Mouse (Mus musculus) olfactory bulb, adult 2 months (tissue): ENCODE data around the gene Birc2. TPM values are rescaled to one million over a fixed set of nuclear protein-coding genes. Genes with fewer than 3 reads are reported as not detected.
A peak's percentile ranks its signal among the peaks of the same experiment; 100 is the strongest.

Experiments
- H3K27ac ChIP-seq: fragments of 200-500 bp; 2 replicates; pipeline ENCODE4 v1.5.1; 2012; ENCODE audit warnings: low read depth, low read length; ENCODE audit not compliant: insufficient read depth
- H3K4me1 ChIP-seq: fragments of 200-500 bp; 2 replicates; pipeline ENCODE4 v1.6.1; 2012; ENCODE audit warnings: low read length; ENCODE audit not compliant: control insufficient read depth, insufficient read depth
- H3K4me3 ChIP-seq: fragments of 200-500 bp; 2 replicates; pipeline ENCODE4 v1.5.1; 2012; ENCODE audit warnings: mild to moderate bottlenecking, low read depth, low read length, moderate library complexity; ENCODE audit not compliant: insufficient read depth
- CTCF ChIP-seq: fragments of 200-500 bp; IDR thresholded peaks from 2 replicates; pipeline ENCODE4 v1.5.1; 2012; ENCODE audit warnings: low read depth, mild to moderate bottlenecking, low read length, moderate library complexity; ENCODE audit not compliant: insufficient read depth
- POLR2A ChIP-seq: fragments of 200-500 bp; IDR thresholded peaks from 2 replicates; pipeline ENCODE4 v1.6.1; 2012; ENCODE audit warnings: mild to moderate bottlenecking, low read depth, low read length, moderate library complexity; ENCODE audit not compliant: insufficient read depth
- WGBS: fragments of 180-500 bp; shearing (Covaris S2); methylation state at CpG from one replicate; pipeline ENCODE4 v1.1.7; 2018; 5-methylcytosine and 5-hydroxymethylcytosine counted together
- polyA plus RNA-seq: library from polyadenylated mRNA; stranded (reverse); fragments of >200 nt; gene quantifications from 2 replicates; pipeline ENCODE4 v1.2.4, GENCODE M21; 2012; ENCODE audit warnings: low replicate concordance; ENCODE audit not compliant: missing spikeins, insufficient read depth, insufficient read length

Gene Birc2
- polyA plus RNA-seq, result not detected in 2 replicates

DNA sequence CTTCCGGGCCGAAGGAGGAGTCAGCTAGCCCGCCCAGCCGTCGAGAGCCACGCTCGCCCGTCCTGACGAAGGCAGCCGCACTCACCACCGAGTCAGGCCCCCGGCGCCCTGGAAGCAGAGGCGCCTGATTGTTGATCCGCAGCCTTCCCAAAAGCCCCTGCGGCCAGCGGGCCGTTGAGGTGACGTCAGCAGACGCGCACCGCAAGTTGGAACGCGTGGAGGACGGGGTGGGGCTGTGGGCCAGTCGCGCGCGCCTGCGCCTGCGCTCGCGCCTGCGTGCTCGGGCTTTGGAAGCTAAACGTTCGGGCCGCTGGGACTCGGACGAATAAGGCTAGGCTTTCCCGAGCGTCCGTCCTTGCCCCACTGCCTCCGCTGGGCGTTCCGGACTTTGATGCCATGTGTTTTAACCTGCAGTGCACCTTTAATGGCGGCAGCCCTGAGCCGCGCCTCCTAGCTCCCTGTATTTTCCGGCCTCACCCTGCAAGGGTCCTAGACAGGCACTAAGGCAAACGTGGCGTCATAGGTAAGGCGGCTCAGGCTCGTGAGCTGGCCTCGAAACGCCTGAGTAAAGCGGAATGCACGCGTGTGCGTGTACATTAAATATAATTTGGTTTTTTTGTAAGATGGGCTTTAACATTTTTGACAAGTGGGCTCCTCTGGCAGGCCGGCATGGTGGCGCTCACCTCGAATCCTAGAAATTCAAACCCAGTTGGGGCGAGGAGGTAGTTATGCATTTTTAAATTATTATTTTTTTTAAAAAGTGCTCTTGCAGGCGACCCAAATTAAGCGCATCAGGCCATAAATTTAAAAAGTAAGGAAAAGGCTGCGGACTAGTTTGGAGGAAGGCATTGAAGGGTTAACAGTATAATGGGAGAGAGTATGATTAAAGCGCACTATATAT lies at the start of gene Birc2:
TSS of gene Birc2 (minus strand) at position 160 of the 901 bp plus-strand sequence.
- Histone ChIP-seq H3K27ac (peak within 1 kb of the TSS; percentile 92), H3K4me3 (peak within 1 kb of the TSS; percentile 65), H3K4me1 (no peaks in the 10 kb centered on the region)
- under 1% methylated on average over 68 of the region's 68 CpGs for WGBS
- TF ChIP-seq CTCF (no peak), POLR2A (peak; percentile 97)

DNA sequence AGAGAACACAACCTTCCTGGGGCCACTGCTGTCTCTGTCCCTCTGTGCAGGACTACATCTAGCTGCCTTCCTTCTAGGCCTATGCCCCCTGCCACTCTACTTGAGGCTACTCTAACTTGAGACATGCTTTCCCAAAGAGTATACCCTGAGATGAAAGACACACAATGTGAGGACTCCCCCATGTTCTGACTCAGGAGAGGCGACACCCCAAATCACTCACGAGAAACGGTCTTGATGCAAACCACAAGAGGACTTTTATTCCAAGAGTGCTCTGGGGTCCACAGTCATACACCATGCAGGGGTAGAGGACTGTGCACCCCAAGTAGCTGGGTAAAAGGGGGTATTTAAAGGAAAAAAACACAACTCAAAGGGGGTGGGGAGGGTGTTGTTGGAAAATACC lies 47.5 kb upstream of the Birc2 start:
- Histone ChIP-seq H3K4me1 (no peaks in the 10 kb centered on the region), H3K4me3 (no peak overlapping the region), H3K27ac (no peak overlapping the region)
- 97% methylated on average over 3 of the region's 3 CpGs for WGBS
- TF ChIP-seq CTCF (no peak), POLR2A (no peak)

DNA sequence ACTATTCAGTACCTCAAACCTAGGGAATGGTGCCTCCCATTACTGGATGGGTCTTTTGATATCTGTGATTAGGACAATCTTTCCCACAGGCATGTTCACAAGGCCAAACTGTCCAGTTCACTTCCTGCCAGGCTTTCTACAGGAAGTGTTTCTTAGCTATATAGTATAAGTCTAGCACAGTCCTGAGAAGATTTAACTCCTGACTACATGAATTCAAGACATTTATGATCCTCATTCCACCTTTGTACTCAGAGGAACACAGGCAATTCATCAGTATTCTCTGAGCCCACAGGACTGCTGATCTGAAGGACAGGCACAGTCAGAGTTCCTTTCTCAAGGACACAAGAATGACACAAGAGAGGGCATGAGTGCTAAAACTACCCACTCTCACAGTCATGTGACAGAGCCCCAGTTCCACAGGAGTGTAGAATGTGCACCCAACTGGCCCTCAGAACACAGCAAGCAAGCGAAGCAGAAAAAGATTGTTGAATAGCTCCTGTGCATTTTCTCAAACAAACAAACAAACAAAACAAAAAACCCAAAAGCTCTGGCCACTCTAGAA lies 45.5 kb upstream of the Birc2 start:
- no peaks in the 10 kb centered on the region for H3K4me1 ChIP-seq
- H3K27ac ChIP-seq, result no peak overlapping the region
- no peak overlapping the region for H3K4me3 ChIP-seq
- WGBS, result 84% methylated on average over 1 of the region's 1 CpGs
- TF ChIP-seq POLR2A (no peak), CTCF (no peak)

DNA sequence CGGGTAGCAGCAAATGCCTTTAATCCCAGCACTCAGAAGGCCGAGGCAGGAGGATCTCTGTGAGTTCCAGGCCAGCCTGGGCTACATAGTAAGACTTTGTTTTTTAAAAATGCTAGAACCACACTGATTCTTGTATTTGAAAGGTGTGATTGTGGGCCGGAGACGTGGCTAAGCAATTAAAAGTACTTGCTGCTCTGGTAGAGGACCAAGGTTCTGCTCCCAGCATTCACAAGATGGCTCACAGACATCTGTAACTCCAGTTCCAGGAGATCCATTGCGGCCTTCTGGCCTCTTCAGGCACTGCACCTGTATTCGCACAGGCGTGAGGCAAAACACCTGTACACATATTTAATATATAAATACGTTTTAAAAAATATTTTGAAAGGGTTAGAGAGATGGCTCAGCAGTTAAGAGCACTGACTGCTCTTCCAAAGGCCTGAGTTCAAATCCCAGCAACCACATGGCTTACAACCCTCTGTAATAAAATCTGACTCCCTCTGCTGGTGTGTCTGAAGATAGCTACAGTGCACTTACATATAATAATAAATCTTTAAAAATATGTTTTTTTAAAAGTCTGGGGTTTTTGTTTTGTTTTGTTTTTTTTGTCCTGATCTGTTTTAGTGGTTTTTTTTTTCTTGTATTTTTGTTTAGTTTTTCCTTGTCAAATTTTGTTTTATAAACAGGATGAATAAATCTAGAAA lies 36.8 kb upstream of the Birc2 start:
- Histone ChIP-seq H3K4me3 (no peak overlapping the region), H3K4me1 (peaks cover 6% of the 10 kb centered on the region; the same call in 1 of the 2 replicates), H3K27ac (no peak overlapping the region)
- 95% methylated on average over 8 of the region's 8 CpGs for WGBS
- TF ChIP-seq POLR2A (no peak), CTCF (no peak)

DNA sequence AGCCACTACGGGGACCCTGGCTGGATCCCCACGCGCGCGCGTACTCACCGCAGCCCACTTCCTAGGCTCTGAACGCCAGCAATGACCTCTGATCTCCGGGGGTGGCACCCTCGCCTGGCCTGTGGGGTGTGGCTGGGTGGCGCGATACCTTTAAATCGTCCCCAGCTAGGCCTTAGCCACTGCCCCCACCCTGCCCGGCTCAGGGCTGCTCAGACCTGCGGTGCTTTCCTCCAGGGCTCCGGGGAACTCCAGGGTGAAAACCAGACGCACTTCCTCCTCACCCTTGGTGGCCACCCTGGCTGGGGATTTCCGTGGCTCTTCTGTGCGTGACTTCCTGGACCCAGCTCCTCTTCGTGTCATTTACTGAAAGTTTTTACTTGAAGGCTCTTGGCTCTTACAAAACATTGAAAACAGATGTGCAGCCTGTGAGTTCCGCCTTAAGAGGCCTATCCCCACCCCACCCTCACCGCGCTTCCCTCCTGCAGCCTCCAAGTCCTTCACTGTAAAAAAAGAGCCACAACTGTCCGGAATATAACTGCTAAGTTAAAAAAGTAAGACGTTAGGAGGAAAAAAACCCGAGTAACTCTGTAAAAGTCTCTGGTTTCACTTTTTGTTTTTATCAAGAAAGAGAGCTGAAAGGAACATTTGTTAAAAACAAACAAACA lies 36.0 kb upstream of the Birc2 start, which contains the start of gene Birc3:
TSS of gene Birc3 (minus strand) at position 412 of the 665 bp plus-strand sequence.
- WGBS, result 18% methylated on average over 26 of the region's 26 CpGs

DNA sequence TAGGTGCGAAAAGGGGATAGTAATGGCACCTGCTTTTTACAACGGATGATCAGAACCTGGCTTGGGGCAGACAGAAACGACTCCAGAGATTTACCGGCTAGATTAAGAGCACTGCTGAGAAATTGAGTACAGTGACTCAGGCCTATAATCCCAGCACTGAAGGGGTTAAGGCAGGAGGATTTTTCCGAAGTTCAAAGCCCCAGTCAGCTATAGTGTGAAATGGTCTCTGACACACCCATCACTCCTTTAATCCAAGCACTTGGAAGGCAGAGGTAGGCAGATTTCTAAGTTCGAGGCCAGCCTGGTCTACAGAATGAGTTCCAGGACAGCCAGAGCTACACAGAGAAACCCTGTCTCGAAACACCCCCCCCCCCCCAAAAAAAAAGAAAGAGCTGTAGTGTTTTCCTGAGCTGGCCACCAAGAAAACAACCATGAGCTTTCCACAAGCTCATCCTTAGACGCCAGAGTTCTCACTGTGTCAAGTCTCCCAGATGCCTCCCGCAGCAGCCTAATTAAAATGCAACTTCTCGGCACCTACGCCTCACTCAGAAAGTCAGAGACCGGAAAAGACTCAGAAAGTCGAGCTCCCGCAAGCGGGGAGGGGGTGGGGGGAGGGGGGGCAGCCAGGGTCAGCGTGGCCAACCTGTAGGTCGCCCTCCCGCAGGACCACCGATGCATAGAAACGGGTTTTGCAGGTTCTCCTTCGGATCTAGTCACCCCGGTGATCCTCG lies 35.3 kb upstream of the Birc2 start:
- no peak for TF ChIP-seq POLR2A
- no peak for TF ChIP-seq CTCF
- Histone ChIP-seq H3K27ac (no peak overlapping the region), H3K4me3 (peak overlapping the region; percentile 52), H3K4me1 (peaks cover 6% of the 10 kb centered on the region; the same call in 1 of the 2 replicates)
- 21% methylated on average over 23 of the region's 23 CpGs for WGBS

More for the DNA sequence above, 36.0 kb upstream of the Birc2 start, which contains the start of gene Birc3:
- Histone ChIP-seq H3K27ac (no peak within 1 kb of the TSS), H3K4me3 (peak within 1 kb of the TSS; percentile 52), H3K4me1 (peaks cover 6% of the 10 kb centered on the region; the same call in 1 of the 2 replicates)
- TF ChIP-seq POLR2A (no peak), CTCF (no peak)

DNA sequence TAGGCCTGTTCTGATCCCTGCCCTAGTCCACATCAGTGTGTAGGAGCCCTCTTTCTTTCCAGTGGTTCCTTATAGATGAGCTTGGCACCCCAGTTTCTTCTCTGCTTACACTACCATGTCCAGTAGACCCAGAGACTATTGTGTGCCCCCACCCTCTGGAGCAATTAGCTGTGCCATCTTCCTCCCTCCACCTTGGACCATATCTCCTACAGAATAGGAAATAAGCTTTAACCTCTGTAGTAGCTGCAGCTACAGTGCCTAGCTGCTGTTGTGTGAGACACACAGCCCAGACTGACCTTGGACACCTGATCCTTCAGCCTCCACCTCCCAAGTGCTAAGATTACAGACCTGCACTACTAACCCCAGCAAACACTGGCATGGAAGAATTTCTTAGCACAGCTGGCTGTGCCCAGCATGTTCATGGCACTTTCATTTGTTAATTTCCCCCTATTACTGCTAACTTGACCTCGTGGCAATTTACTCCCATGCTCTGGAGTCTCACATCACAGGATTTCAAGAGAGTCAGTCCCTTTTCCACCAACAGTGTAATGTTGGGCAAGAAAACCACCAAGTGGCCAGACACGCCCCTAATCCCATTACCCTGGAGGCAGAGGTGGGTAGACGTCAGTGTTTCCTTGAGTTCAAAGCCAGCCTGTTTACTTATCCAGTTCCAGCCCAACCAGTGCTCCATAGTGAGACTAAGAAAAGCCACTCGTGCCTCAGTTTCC lies 34.6 kb upstream of the Birc2 start:
- 75% methylated on average over 4 of the region's 4 CpGs for WGBS

More for the DNA sequence above, 34.6 kb upstream of the Birc2 start:
- H3K4me1 ChIP-seq, result peaks cover 6% of the 10 kb centered on the region; the same call in 1 of the 2 replicates
- H3K4me3 ChIP-seq, result no peak overlapping the region
- no peak overlapping the region for H3K27ac ChIP-seq
- TF ChIP-seq CTCF (no peak), POLR2A (no peak)
